Mouse (Mus musculus) kidney, adult 2 months (tissue): Measurements from ENCODE around the gene Cltc. TPM values are rescaled to one million over a fixed set of nuclear protein-coding genes. Genes with fewer than 3 reads are reported as not detected.
"Not testable (repeated sequence)": the region's sequence is repeated elsewhere in the genome, so short reads cannot be mapped to it uniquely, and the experiment has no call there.

Source experiments
- DNase-seq: peaks from one replicate; pipeline ENCODE4 v3.0.0; 2021
- H3K27ac ChIP-seq: fragments of 200-500 bp; 2 replicates; pipeline ENCODE4 v1.5.1; 2012; ENCODE audit warnings: low read depth, low read length, control low read depth, inconsistent platforms; ENCODE audit not compliant: insufficient read depth
- H3K27me3 ChIP-seq: fragments of 200-500 bp; replicated peaks from 2 replicates; pipeline ENCODE4 v1.6.1; 2012; ENCODE audit warnings: mild to moderate bottlenecking, moderate library complexity, low read length, inconsistent platforms; ENCODE audit not compliant: control insufficient read depth, insufficient read depth
- H3K36me3 ChIP-seq: fragments of 200-500 bp; 2 replicates; pipeline ENCODE4 v1.6.1; 2012; ENCODE audit warnings: mild to moderate bottlenecking, moderate library complexity, low read length, inconsistent platforms; ENCODE audit not compliant: control insufficient read depth, insufficient read depth
- H3K4me1 ChIP-seq: fragments of 200-500 bp; 2 replicates; pipeline ENCODE4 v1.6.1; 2011; ENCODE audit warnings: low read length; ENCODE audit not compliant: control insufficient read depth, insufficient read depth
- H3K4me3 ChIP-seq: fragments of 200-500 bp; 2 replicates; pipeline ENCODE4 v1.5.1; 2011; ENCODE audit warnings: mild to moderate bottlenecking, low read depth, low read length, control low read depth; ENCODE audit not compliant: insufficient read depth
- CTCF ChIP-seq: fragments of 200-500 bp; conservative IDR thresholded peaks from 2 replicates; pipeline ENCODE4 v1.5.1; 2011; ENCODE audit warnings: low read depth, mild to moderate bottlenecking, control low read depth, low read length, moderate library complexity, mixed read lengths; ENCODE audit not compliant: insufficient read depth, insufficient read length
- POLR2A ChIP-seq: fragments of 200-500 bp; IDR thresholded peaks from one replicate; pipeline ENCODE4 v1.6.1; 2011; ENCODE audit warnings: low read depth, low read length, control low read depth
- WGBS: fragments of 180-500 bp; shearing (Covaris S2); methylation state at CpG from one replicate; pipeline ENCODE4 v1.1.7; 2018; 5-methylcytosine and 5-hydroxymethylcytosine counted together
- polyA plus RNA-seq: library from polyadenylated mRNA; depleted of rRNA; stranded (reverse); fragments of >200 nt; gene quantifications from 2 replicates; pipeline ENCODE4 v1.2.3, GENCODE M21; 2012; rRNA removed

The Cltc gene
- polyA plus RNA-seq: 94.4 and 107 TPM in 2 replicates

GRCm38 (mm10) chr11:86757480-86758371 lies at the start of gene Cltc:
TSS of gene Cltc (minus strand) at chr11:86757565.
- H3K4me3 ChIP-seq: peak within 1 kb of the TSS; percentile 98
- H3K36me3 ChIP-seq: no peaks in the 10 kb centered on the region
- H3K27ac ChIP-seq: peak within 1 kb of the TSS; percentile 93
- DNase-seq: peak; percentile 98
- H3K27me3 ChIP-seq: no peaks in the 10 kb centered on the region
- peaks cover 8% of the 10 kb centered on the region; the same call in 1 of the 2 replicates for H3K4me1 ChIP-seq
- TF ChIP-seq POLR2A: peak; percentile 79
- TF ChIP-seq CTCF: peak; percentile 37; the same call in 1 of the 2 replicates
- under 1% methylated on average over 67 of the region's 73 CpGs for WGBS

- no peaks in the 10 kb centered on the region; the same call in 1 of the 2 replicates for H3K36me3 ChIP-seq
- H3K4me3 ChIP-seq: peak overlapping the region; percentile 85
- 0% methylated on average over 25 of the region's 25 CpGs for WGBS
- H3K27ac ChIP-seq: peak overlapping the region; percentile 17; the same call in 1 of the 2 replicates
- peak; percentile 71 for DNase-seq
- TF ChIP-seq POLR2A: no peak
- H3K4me1 ChIP-seq: peaks cover 2% of the 10 kb centered on the region; the same call in 1 of the 2 replicates
- H3K27me3 ChIP-seq: no peaks in the 10 kb centered on the region
Measured at GRCm38 (mm10) chr11:86807001-86807477, 49.7 kb upstream of the Cltc start.

GRCm38 (mm10) chr11:86794161-86794560 lies 36.8 kb upstream of the Cltc start:
- 75% methylated on average over 1 of the region's 1 CpGs for WGBS
- no peak overlapping the region for H3K27ac ChIP-seq
- no peak overlapping the region for H3K4me3 ChIP-seq
- peaks cover 9% of the 10 kb centered on the region for H3K36me3 ChIP-seq
- H3K27me3 ChIP-seq: no peaks in the 10 kb centered on the region
- DNase-seq: no peak
- TF ChIP-seq POLR2A: no peak
- TF ChIP-seq CTCF: no peak
- no peaks in the 10 kb centered on the region for H3K4me1 ChIP-seq

- 95% methylated on average over 5 of the region's 5 CpGs for WGBS
- not testable (repeated sequence) for H3K27ac ChIP-seq, H3K27me3 ChIP-seq, H3K4me1 ChIP-seq, H3K4me3 ChIP-seq, DNase-seq
- H3K36me3 ChIP-seq: peaks cover 13% of the 10 kb centered on the region
Measured at GRCm38 (mm10) chr11:86787436-86787835, 30.1 kb upstream of the Cltc start.

GRCm38 (mm10) chr11:86785767-86786166 lies 28.4 kb upstream of the Cltc start:
- Histone ChIP-seq H3K27me3 (no peaks in the 10 kb centered on the region), H3K36me3 (peaks cover 11% of the 10 kb centered on the region), H3K4me3 (no peak overlapping the region), H3K4me1 (peaks cover 4% of the 10 kb centered on the region; the same call in 1 of the 2 replicates), H3K27ac (no peak overlapping the region)
- WGBS: 96% methylated on average over 2 of the region's 2 CpGs
- TF ChIP-seq CTCF (no peak), POLR2A (no peak)
- DNase-seq: no peak

GRCm38 (mm10) chr11:86769884-86770283 lies 12.5 kb upstream of the Cltc start:
- 74% methylated on average over 4 of the region's 4 CpGs for WGBS
- DNase-seq: peak; percentile 59
- no peaks in the 10 kb centered on the region for H3K4me1 ChIP-seq
- peaks cover 4% of the 10 kb centered on the region; the same call in 1 of the 2 replicates for H3K36me3 ChIP-seq
- TF ChIP-seq POLR2A (no peak), CTCF (no peak)
- H3K27ac ChIP-seq: no peak overlapping the region
- no peaks in the 10 kb centered on the region for H3K27me3 ChIP-seq
- no peak overlapping the region for H3K4me3 ChIP-seq

- no peak for DNase-seq
- Histone ChIP-seq H3K27me3 (no peaks in the 10 kb centered on the region), H3K4me3 (no peak overlapping the region), H3K4me1 (no peaks in the 10 kb centered on the region), H3K27ac (no peak overlapping the region), H3K36me3 (no peaks in the 10 kb centered on the region)
- 95% methylated on average over 2 of the region's 2 CpGs for WGBS
- TF ChIP-seq CTCF (no peak), POLR2A (no peak)
Measured at GRCm38 (mm10) chr11:86764501-86764900, 7.1 kb upstream of the Cltc start.

GRCm38 (mm10) chr11:86763127-86763526 lies 5.8 kb upstream of the Cltc start:
- H3K4me3 ChIP-seq, H3K4me1 ChIP-seq, DNase-seq, H3K36me3 ChIP-seq, H3K27ac ChIP-seq, H3K27me3 ChIP-seq: not testable (repeated sequence)
- 97% methylated on average over 11 of the region's 11 CpGs for WGBS
